Mouse (Mus musculus): ENCODE measurements at regions not wholly inside any gene's neighbourhood (a gene's known extent, or its start where the extent isn't known, plus 50 kb on each side); places are given as distances from the start of the nearest gene placed in this dataset.

GRCm38 (mm10) chr4:8987544-8988344 lies 748.9 kb upstream of the Car8 start:
- TF ChIP-seq POLR2A (IDR thresholded peaks at IDR 0.05; ENCODE audit: insufficient read depth, low read depth, low read length), result no peak
- TF ChIP-seq CTCF (IDR thresholded peaks at IDR 0.05), result no peak
- no peak for TF ChIP-seq EP300 (IDR thresholded peaks at IDR 0.05; ENCODE audit: insufficient read depth, low read depth, low read length)
